Mouse (Mus musculus) embryonic facial prominence, embryonic 10.5 days (tissue): Measurements from ENCODE around the gene Ercc5. TPM values are rescaled to one million over a fixed set of nuclear protein-coding genes. Genes with fewer than 3 reads are reported as not detected.

Source experiments
- DNase-seq: peaks from one replicate; pipeline ENCODE4 v3.0.0-alpha.2; 2017; ENCODE audit warnings: low spot score
- H3K27ac ChIP-seq: fragments of 300-500 bp; sonication (generic); replicated peaks from 2 replicates; pipeline ENCODE4 v1.5.1; 2016; ENCODE audit warnings: mild to moderate bottlenecking
- H3K27me3 ChIP-seq: fragments of 300-500 bp; sonication (generic); replicated peaks from 2 replicates; pipeline ENCODE4 v1.6.1; 2016; ENCODE audit warnings: low read depth, mild to moderate bottlenecking; ENCODE audit not compliant: poor library complexity, severe bottlenecking
- H3K36me3 ChIP-seq: fragments of 300-500 bp; sonication (generic); replicated peaks from 2 replicates; pipeline ENCODE4 v1.6.1; 2016; ENCODE audit warnings: mild to moderate bottlenecking, moderate library complexity
- H3K4me1 ChIP-seq: fragments of 300-500 bp; sonication (generic); 2 replicates; pipeline ENCODE4 v1.6.1; 2016
- H3K4me3 ChIP-seq: fragments of 300-500 bp; sonication (generic); 2 replicates; pipeline ENCODE4 v1.5.1; 2016; ENCODE audit warnings: mild to moderate bottlenecking, moderate library complexity
- H3K9me3 ChIP-seq: fragments of 300-500 bp; sonication (generic); 2 replicates; pipeline ENCODE4 v1.6.1; 2016; ENCODE audit warnings: mild to moderate bottlenecking
- WGBS: fragments of 180-500 bp; shearing (Covaris S2); methylation state at CpG from one replicate; pipeline ENCODE4 v1.1.7; 2016; 5-methylcytosine and 5-hydroxymethylcytosine counted together
- polyA plus RNA-seq: library from polyadenylated mRNA; unstranded; fragments of >200 nt; fragmentation: Nextera tagmentation; extraction: Ambion mirVana; gene quantifications from 2 replicates; pipeline ENCODE4 v1.2.1, GENCODE M21; 2016

The Ercc5 gene
- polyA plus RNA-seq: 21.5 and 24.5 TPM in 2 replicates

GRCm38 (mm10) chr1:44147563-44148381 lies at the start of gene Ercc5:
Ercc5 (plus strand) TSS chr1:44147744.
- Histone ChIP-seq H3K36me3 (peaks cover 24% of the 10 kb centered on the region), H3K27me3 (no peaks in the 10 kb centered on the region), H3K9me3 (no peaks in the 10 kb centered on the region), H3K4me3 (peak within 1 kb of the TSS; percentile 75), H3K4me1 (peaks cover 11% of the 10 kb centered on the region), H3K27ac (peak within 1 kb of the TSS; percentile 93)
- peak; percentile 94 for DNase-seq
- under 1% methylated on average over 66 of the region's 66 CpGs for WGBS

- peak overlapping the region; percentile 78 for H3K4me3 ChIP-seq
- peak overlapping the region; percentile 93 for H3K27ac ChIP-seq
- under 1% methylated on average over 55 of the region's 55 CpGs for whole genome bisulfite sequencing
- no peaks in the 10 kb centered on the region for H3K9me3 ChIP-seq
- no peaks in the 10 kb centered on the region for H3K27me3 ChIP-seq
- H3K36me3 ChIP-seq: peaks cover 43% of the 10 kb centered on the region
- peaks cover 13% of the 10 kb centered on the region for H3K4me1 ChIP-seq
- peak; percentile 59 for DNase-seq
These were observed 45.9 kb upstream of the Ercc5 start for GRCm38 (mm10) chr1:44101448-44102225.

GRCm38 (mm10) chr1:44102259-44102717 lies 45.3 kb upstream of the Ercc5 start, which contains the start of gene Tex30:
Tex30 (minus strand) TSS chr1:44102441.
- under 1% methylated on average over 55 of the region's 55 CpGs for WGBS
- peak; percentile 97 for DNase-seq
- peaks cover 43% of the 10 kb centered on the region for H3K36me3 ChIP-seq
- peaks cover 13% of the 10 kb centered on the region for H3K4me1 ChIP-seq
- peak within 1 kb of the TSS; percentile 93 for H3K27ac ChIP-seq
- H3K9me3 ChIP-seq: no peaks in the 10 kb centered on the region
- peak within 1 kb of the TSS; percentile 78 for H3K4me3 ChIP-seq
- H3K27me3 ChIP-seq: no peaks in the 10 kb centered on the region

GRCm38 (mm10) chr1:44102939-44103338 lies 44.6 kb upstream of the Ercc5 start:
- peaks cover 43% of the 10 kb centered on the region for H3K36me3 ChIP-seq
- H3K27ac ChIP-seq: peak overlapping the region; percentile 93
- WGBS: 15% methylated on average over 5 of the region's 5 CpGs
- H3K4me1 ChIP-seq: peaks cover 13% of the 10 kb centered on the region
- H3K9me3 ChIP-seq: no peaks in the 10 kb centered on the region
- peak overlapping the region; percentile 78 for H3K4me3 ChIP-seq
- DNase-seq: peak; percentile 21
- no peaks in the 10 kb centered on the region for H3K27me3 ChIP-seq

GRCm38 (mm10) chr1:44117571-44117970 lies 30.0 kb upstream of the Ercc5 start:
- peak overlapping the region; percentile 95 for H3K27ac ChIP-seq
- H3K4me1 ChIP-seq: peaks cover 21% of the 10 kb centered on the region
- no peaks in the 10 kb centered on the region for H3K27me3 ChIP-seq
- peaks cover 46% of the 10 kb centered on the region for H3K36me3 ChIP-seq
- no peaks in the 10 kb centered on the region for H3K9me3 ChIP-seq
- DNase-seq: no peak
- peak overlapping the region; percentile 78 for H3K4me3 ChIP-seq

- Histone ChIP-seq H3K4me3 (peak within 1 kb of the TSS; percentile 78), H3K36me3 (peaks cover 43% of the 10 kb centered on the region), H3K9me3 (no peaks in the 10 kb centered on the region), H3K27ac (peak within 1 kb of the TSS; percentile 95), H3K27me3 (no peaks in the 10 kb centered on the region), H3K4me1 (peaks cover 21% of the 10 kb centered on the region)
- DNase-seq: peak; percentile 93
- WGBS: under 1% methylated on average over 39 of the region's 39 CpGs
These were observed 29.1 kb upstream of the Ercc5 start, which contains the start of the genes Kdelc1 and Bivm for GRCm38 (mm10) chr1:44118239-44119054. Kdelc1 (minus strand) TSS chr1:44118808. Bivm (plus strand) TSS chr1:44118957.

- WGBS: under 1% methylated on average over 43 of the region's 43 CpGs
These were observed 28.1 kb upstream of the Ercc5 start for GRCm38 (mm10) chr1:44119201-44120073.

GRCm38 (mm10) chr1:44120074-44120406 lies 27.5 kb upstream of the Ercc5 start:
- H3K27me3 ChIP-seq: no peaks in the 10 kb centered on the region
- H3K27ac ChIP-seq: peak overlapping the region; percentile 95
- H3K9me3 ChIP-seq: no peaks in the 10 kb centered on the region
- peak overlapping the region; percentile 78 for H3K4me3 ChIP-seq
- peaks cover 21% of the 10 kb centered on the region for H3K4me1 ChIP-seq
- WGBS: 3% methylated on average over 6 of the region's 6 CpGs
- peaks cover 43% of the 10 kb centered on the region for H3K36me3 ChIP-seq
- no peak for DNase-seq

More at GRCm38 (mm10) chr1:44119201-44120073, 28.1 kb upstream of the Ercc5 start:
- peaks cover 43% of the 10 kb centered on the region for H3K36me3 ChIP-seq
- DNase-seq: peak; percentile 89
- peaks cover 21% of the 10 kb centered on the region for H3K4me1 ChIP-seq
- H3K27ac ChIP-seq: peak overlapping the region; percentile 95
- no peaks in the 10 kb centered on the region for H3K27me3 ChIP-seq
- H3K4me3 ChIP-seq: peak overlapping the region; percentile 78
- H3K9me3 ChIP-seq: no peaks in the 10 kb centered on the region

GRCm38 (mm10) chr1:44122256-44122655 lies 25.3 kb upstream of the Ercc5 start:
- Histone ChIP-seq H3K36me3 (peaks cover 47% of the 10 kb centered on the region), H3K27ac (no peak overlapping the region), H3K4me1 (peaks cover 21% of the 10 kb centered on the region), H3K9me3 (no peaks in the 10 kb centered on the region), H3K27me3 (no peaks in the 10 kb centered on the region), H3K4me3 (no peak overlapping the region)
- no peak for DNase-seq
- 85% methylated on average over 3 of the region's 3 CpGs for WGBS

GRCm38 (mm10) chr1:44125590-44125989 lies 22.0 kb upstream of the Ercc5 start:
- Histone ChIP-seq H3K36me3 (peaks cover 79% of the 10 kb centered on the region), H3K27me3 (no peaks in the 10 kb centered on the region), H3K4me3 (no peak overlapping the region), H3K9me3 (no peaks in the 10 kb centered on the region), H3K27ac (no peak overlapping the region), H3K4me1 (peaks cover 7% of the 10 kb centered on the region)
- DNase-seq: no peak
- 92% methylated on average over 4 of the region's 4 CpGs for WGBS

- no peak overlapping the region for H3K27ac ChIP-seq
- WGBS: 90% methylated on average over 4 of the region's 4 CpGs
- no peak for DNase-seq
- H3K4me1 ChIP-seq: no peaks in the 10 kb centered on the region
- H3K36me3 ChIP-seq: peaks cover 79% of the 10 kb centered on the region
- no peaks in the 10 kb centered on the region for H3K27me3 ChIP-seq
- H3K4me3 ChIP-seq: no peak overlapping the region
- H3K9me3 ChIP-seq: no peaks in the 10 kb centered on the region
These were observed 17.5 kb upstream of the Ercc5 start for GRCm38 (mm10) chr1:44129929-44130581.
